Mouse (Mus musculus) hindbrain, embryonic 16.5 days (tissue): Measurements from ENCODE around the gene Spata20. TPM values are rescaled to one million over a fixed set of nuclear protein-coding genes. Genes with fewer than 3 reads are reported as not detected.

Source experiments
- ATAC-seq: fragments of 200-750 bp; cut with Nextera tagmentation; 2 replicates; pipeline ENCODE4 v1.8.0; 2017; ENCODE audit warnings: moderate TSS enrichment, moderate library complexity
- H3K27ac ChIP-seq: fragments of 300-500 bp; sonication (generic); 2 replicates; pipeline ENCODE4 v1.5.1; 2014; ENCODE audit warnings: low read depth, mild to moderate bottlenecking, control low read depth, low read length, moderate library complexity
- H3K27me3 ChIP-seq: fragments of 300-500 bp; sonication (generic); replicated peaks from 2 replicates; pipeline ENCODE4 v1.6.1; 2014; ENCODE audit warnings: low read length; ENCODE audit not compliant: control insufficient read depth, insufficient read depth
- H3K36me3 ChIP-seq: fragments of 300-500 bp; sonication (generic); 2 replicates; pipeline ENCODE4 v1.6.1; 2014; ENCODE audit warnings: mild to moderate bottlenecking, low read length, moderate library complexity, mixed read lengths; ENCODE audit not compliant: control insufficient read depth, insufficient read depth
- H3K4me1 ChIP-seq: fragments of 300-500 bp; sonication (generic); 2 replicates; pipeline ENCODE4 v1.6.1; 2014; ENCODE audit warnings: low read depth, low read length; ENCODE audit not compliant: control insufficient read depth, insufficient read depth
- H3K4me2 ChIP-seq: fragments of 300-500 bp; sonication (generic); 2 replicates; pipeline ENCODE4 v1.6.1; 2014; ENCODE audit warnings: mild to moderate bottlenecking, low read length, control low read depth, moderate library complexity
- H3K4me3 ChIP-seq: fragments of 300-500 bp; sonication (generic); 2 replicates; pipeline ENCODE4 v1.5.1; 2014; ENCODE audit warnings: mild to moderate bottlenecking, low read length, control low read depth, moderate library complexity
- H3K9ac ChIP-seq: fragments of 300-500 bp; sonication (generic); 2 replicates; pipeline ENCODE4 v1.6.1; 2014; ENCODE audit warnings: low read depth, mild to moderate bottlenecking, control low read depth, low read length, moderate library complexity
- H3K9me3 ChIP-seq: fragments of 300-500 bp; sonication (generic); 2 replicates; pipeline ENCODE4 v1.6.1; 2014; ENCODE audit warnings: mild to moderate bottlenecking, low read length, moderate library complexity; ENCODE audit not compliant: control insufficient read depth
- WGBS: fragments of 180-500 bp; shearing (Covaris S2); extraction: QIAGEN DNeasy Blood & Tissue Kit; methylation state at CpG from one replicate; pipeline ENCODE4 v1.1.7; 2014; 5-methylcytosine and 5-hydroxymethylcytosine counted together
- polyA plus RNA-seq: library from polyadenylated mRNA; unstranded; fragments of >200 nt; fragmentation: Nextera tagmentation; extraction: Ambion mirVana; gene quantifications from 2 replicates; pipeline ENCODE4 v1.2.1, GENCODE M21; 2015

Gene Spata20
- polyA plus RNA-seq, 1 experiment from 2014 or later = 0.64 TPM

DNA sequence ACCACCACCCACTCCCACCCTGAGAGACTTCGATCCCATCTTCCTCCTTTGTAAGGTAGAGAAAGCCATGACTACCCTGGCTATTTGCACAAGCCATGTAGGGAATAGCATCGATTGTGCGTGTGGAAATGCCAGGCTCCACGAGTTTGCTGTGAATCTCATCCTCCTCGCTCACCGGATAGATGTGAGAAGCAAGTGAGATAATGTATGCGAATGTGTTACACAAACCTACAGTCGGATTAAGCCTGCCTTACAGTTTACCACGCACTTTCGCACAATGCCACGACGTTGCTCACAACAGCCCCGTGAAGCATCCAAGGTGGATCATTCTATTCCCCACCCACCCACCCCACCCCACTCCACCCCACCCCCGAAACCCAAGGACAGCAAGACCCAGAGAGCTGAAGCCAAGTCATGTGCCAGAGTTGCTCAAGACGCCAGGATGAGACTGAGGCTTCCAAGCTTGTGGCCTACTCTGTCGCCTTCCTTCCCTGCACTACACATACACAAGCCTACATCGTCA lies 19.6 kb downstream of the Spata20 start:
- ATAC-seq = no peak
- no peak overlapping the region for H3K4me3 ChIP-seq
- H3K27ac ChIP-seq = no peak overlapping the region
- no peaks in the 10 kb centered on the region for H3K9me3 ChIP-seq
- no peaks in the 10 kb centered on the region for H3K27me3 ChIP-seq
- H3K9ac ChIP-seq = no peak overlapping the region
- peaks cover 5% of the 10 kb centered on the region; the same call in 1 of the 2 replicates for H3K36me3 ChIP-seq
- 84% methylated on average over 17 of the region's 17 CpGs for WGBS
- H3K4me1 ChIP-seq = peaks cover 58% of the 10 kb centered on the region
- no peak overlapping the region for H3K4me2 ChIP-seq

DNA sequence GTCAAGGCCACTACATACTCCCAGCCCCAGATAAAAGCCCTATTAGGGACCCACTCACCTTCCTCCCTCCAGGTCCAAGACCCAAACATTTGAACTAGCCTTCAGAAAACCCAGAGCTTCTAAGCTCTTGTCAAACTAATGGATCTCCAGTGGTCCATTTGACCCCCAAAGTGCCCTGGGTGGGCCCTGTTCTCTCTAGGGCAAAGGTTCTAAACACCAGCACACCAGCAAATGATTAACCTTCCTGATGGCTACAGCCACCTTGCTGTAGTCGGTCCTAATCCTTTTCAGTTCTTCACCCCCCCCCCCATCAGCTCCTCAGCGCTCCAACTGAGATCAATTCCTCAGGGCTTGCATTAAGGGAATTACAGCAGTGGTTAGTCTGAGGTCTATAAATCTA lies 21.8 kb downstream of the Spata20 start:
- no peak overlapping the region for H3K9ac ChIP-seq
- H3K27ac ChIP-seq = 0 out of 2 replicates have a peak overlapping the region, but pooled peaks have one; percentile 12

DNA sequence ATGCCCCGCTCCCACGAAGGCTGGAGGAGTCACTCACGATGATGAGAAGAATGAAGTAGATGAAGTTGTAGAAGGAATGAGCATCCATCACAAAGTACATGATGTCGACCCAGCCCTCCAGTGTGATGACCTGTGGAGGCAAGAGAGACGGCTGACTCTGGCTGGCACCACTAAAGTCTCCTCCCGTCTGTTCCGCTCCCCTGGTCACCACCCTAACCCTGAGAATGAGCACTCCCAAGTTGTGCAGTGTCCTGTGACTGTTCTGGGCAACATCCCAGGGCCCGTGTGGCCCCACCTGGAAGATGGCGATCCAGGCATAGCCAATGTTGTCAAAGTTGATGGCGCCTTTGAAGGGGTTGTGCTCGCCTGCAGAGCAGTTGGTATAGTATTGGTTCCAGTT lies 24.1 kb downstream of the Spata20 start:
- Histone ChIP-seq H3K4me3 (no peak overlapping the region), H3K4me1 (peaks cover 19% of the 10 kb centered on the region), H3K4me2 (no peak overlapping the region), H3K27me3 (no peaks in the 10 kb centered on the region), H3K9ac (no peak overlapping the region), H3K9me3 (no peaks in the 10 kb centered on the region), H3K36me3 (peaks cover 5% of the 10 kb centered on the region), H3K27ac (no peak overlapping the region)
- 93% methylated on average over 11 of the region's 11 CpGs for WGBS
- ATAC-seq = no peak

More for the DNA sequence above, 21.8 kb downstream of the Spata20 start:
- Histone ChIP-seq H3K4me2 (no peak overlapping the region), H3K36me3 (peaks cover 5% of the 10 kb centered on the region), H3K27me3 (no peaks in the 10 kb centered on the region), H3K4me1 (peaks cover 35% of the 10 kb centered on the region), H3K9me3 (no peaks in the 10 kb centered on the region), H3K4me3 (no peak overlapping the region)
- no peak for ATAC-seq
- WGBS = 12% methylated on average over 2 of the region's 2 CpGs

DNA sequence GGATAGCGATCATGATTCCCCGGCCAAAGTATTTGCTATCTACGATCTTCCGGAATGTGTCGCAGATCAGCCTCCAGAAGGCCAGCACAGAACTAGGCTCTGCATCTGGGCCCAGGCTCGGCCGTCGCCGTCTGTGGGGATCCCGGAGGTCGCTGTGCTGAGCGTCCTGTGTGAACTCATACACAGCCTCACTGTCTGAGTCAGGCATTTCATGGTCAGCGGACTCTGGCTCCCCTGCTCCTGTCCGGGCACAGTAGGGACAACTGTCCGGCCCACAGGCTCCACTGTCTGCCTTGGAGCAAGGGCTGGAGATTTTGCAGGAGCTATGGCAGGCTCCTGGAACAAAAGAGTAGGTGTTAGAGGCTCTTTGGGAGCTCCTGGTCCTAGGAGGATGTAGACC lies 29.0 kb downstream of the Spata20 start:
- Histone ChIP-seq H3K9me3 (no peaks in the 10 kb centered on the region), H3K4me1 (peaks cover 12% of the 10 kb centered on the region; the same call in 1 of the 2 replicates), H3K4me3 (no peak overlapping the region), H3K27me3 (no peaks in the 10 kb centered on the region), H3K9ac (peak overlapping the region; percentile 3; the same call in 1 of the 2 replicates), H3K36me3 (peaks cover 5% of the 10 kb centered on the region), H3K4me2 (no peak overlapping the region), H3K27ac (no peak overlapping the region)
- WGBS = 89% methylated on average over 15 of the region's 15 CpGs
- ATAC-seq = no peak

DNA sequence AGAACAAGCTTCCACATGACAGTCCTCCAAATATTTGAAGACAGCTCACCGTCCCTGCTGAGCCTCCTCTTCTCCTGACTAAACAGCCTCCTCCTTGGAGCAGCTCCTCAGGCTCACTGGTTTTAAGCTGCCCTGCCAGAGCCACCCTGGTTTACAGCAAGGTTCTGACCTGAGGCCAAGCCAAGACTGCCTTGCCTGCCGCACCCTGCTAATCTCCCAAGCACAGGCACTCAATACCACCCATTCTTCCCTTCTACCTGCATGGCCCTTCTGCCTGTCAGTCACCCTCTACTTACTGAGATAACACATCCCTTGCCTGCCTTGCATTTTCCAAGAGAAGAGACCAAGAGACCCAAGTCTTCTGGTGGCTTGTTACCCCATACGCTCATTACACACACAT lies 29.6 kb downstream of the Spata20 start:
- H3K36me3 ChIP-seq = no peaks in the 10 kb centered on the region; the same call in none of the 2 replicates
- H3K9me3 ChIP-seq = no peaks in the 10 kb centered on the region
- H3K4me1 ChIP-seq = peaks cover 12% of the 10 kb centered on the region; the same call in 1 of the 2 replicates
- no peak overlapping the region for H3K4me3 ChIP-seq
- H3K4me2 ChIP-seq = no peak overlapping the region
- WGBS = 74% methylated on average over 3 of the region's 3 CpGs
- H3K27me3 ChIP-seq = no peaks in the 10 kb centered on the region
- no peak overlapping the region for H3K27ac ChIP-seq
- ATAC-seq = no peak
- no peak overlapping the region for H3K9ac ChIP-seq

DNA sequence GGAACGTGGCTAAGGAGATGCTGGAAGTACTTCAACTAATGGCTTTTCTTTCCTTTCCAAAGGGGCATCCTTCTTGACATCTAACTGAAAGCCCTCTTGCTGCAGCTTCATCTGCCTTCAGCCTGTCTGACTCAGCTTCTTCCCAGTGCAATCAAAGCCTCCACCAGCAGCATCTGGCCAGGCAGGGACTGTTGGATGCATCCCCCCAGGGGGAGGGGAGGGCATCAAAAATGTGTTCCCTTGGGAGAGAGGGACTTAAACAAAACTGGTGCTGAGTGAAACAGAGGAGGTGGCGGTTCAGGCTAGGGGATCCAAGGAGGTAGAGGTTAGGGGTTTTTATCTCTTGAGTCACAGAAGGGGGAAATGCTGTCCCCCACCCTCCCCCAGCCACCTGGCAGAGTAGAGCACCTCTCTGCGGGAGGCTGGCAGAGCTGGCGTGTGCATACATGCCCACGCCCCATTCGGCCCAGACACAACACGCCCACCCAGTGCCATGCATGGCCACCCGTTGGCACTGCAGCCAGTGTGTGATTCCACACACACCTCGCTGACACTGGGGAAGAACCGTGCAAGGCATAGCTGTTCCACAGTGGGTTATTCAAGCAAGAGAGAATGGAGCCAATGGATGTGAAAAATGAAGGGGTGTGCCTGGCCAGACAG lies 30.7 kb downstream of the Spata20 start:
- H3K27ac ChIP-seq = no peak overlapping the region
- no peaks in the 10 kb centered on the region for H3K9me3 ChIP-seq
- H3K36me3 ChIP-seq = no peaks in the 10 kb centered on the region; the same call in none of the 2 replicates
- no peak overlapping the region for H3K4me2 ChIP-seq
- H3K4me3 ChIP-seq = no peak overlapping the region
- H3K4me1 ChIP-seq = peaks cover 14% of the 10 kb centered on the region
- ATAC-seq = no peak
- H3K27me3 ChIP-seq = no peaks in the 10 kb centered on the region
- H3K9ac ChIP-seq = 0 out of 2 replicates have a peak overlapping the region, but pooled peaks have one; percentile 9
- WGBS = 55% methylated on average over 10 of the region's 10 CpGs

DNA sequence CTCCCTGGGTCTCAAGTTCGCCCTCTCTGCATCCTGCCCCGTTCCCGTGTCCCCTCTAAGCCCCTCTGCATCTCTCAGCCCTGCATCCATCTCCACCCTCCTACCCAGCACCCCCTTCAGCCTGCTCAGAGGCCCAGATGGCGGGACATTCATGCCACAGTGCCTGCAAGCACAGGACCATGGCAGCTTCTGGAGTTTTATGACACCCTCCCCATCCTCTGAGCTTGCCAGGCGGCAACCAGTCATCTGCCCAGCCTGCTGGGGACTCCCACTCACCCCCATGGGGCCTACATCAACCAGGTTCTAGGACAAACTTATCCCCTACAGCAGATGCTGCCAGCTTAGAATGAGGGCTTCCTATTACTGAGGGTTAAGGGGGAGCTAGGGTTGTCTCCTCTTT lies 31.2 kb downstream of the Spata20 start:
- Histone ChIP-seq H3K27ac (no peak overlapping the region), H3K4me3 (no peak overlapping the region), H3K9ac (no peak overlapping the region), H3K36me3 (no peaks in the 10 kb centered on the region; the same call in none of the 2 replicates), H3K4me1 (peaks cover 20% of the 10 kb centered on the region), H3K9me3 (no peaks in the 10 kb centered on the region), H3K4me2 (no peak overlapping the region), H3K27me3 (no peaks in the 10 kb centered on the region)
- WGBS = 62% methylated on average over 5 of the region's 5 CpGs
- no peak for ATAC-seq

DNA sequence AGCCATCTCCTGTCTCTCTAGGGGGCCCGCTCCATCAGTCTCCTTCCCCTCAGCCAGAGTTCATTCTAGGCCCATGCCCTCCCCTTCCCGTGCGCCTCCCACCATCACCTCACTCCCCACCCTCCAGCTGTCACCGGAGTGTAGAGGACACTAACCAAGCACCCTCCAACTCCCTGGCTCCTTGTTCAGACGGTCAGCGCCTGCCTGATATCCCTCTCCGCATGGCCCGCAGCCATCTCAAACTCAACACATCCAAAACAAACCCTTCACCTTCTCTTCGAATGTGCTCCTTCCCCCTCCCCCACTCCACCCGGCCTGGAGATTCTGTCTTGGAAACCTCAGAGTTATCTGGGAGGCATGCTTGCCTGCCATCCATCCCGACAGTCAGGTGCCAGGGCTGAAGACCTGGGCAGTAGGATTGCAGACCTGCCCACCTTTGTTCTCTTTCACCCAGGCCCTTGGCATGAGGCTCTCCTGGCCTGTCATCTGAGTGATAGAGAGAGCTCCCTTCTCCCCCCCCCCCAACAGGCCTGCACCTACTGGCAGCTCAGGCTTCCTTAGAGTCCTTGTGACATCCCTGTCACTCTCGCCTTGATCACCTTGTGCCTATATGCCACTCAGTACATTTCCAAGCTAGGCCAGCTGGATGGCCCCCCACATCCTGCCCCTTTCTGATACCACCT lies 34.7 kb downstream of the Spata20 start:
- no peak overlapping the region for H3K9ac ChIP-seq
- H3K9me3 ChIP-seq = no peaks in the 10 kb centered on the region
- peaks cover 29% of the 10 kb centered on the region for H3K4me1 ChIP-seq
- no peak for ATAC-seq
- no peak overlapping the region for H3K27ac ChIP-seq
- no peak overlapping the region for H3K4me3 ChIP-seq
- H3K36me3 ChIP-seq = no peaks in the 10 kb centered on the region
- WGBS = 68% methylated on average over 12 of the region's 12 CpGs
- no peaks in the 10 kb centered on the region for H3K27me3 ChIP-seq
- no peak overlapping the region for H3K4me2 ChIP-seq

DNA sequence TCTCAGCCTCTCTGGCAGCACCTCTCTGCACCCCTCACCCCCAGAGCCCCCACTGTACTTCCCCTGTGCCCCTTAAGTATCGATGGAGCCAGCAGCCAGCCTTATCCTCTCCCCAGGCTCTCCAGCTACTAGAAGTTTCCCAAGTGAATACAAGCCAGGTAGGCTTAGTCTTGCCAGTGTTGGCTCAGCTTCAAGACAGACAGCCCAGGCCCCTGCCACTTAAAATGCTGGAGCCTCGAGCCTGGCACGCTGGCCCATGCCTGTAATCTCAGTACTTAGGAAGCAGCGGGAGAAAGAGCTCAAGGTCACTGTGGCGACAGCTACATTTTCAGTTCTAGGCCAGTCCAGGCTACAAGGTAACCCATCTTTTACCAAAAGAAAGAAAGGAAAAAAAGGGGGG lies 36.1 kb downstream of the Spata20 start:
- WGBS = 52% methylated on average over 5 of the region's 5 CpGs
- peaks cover 32% of the 10 kb centered on the region for H3K4me1 ChIP-seq

More for the DNA sequence above, 36.1 kb downstream of the Spata20 start:
- H3K4me2 ChIP-seq = no peak overlapping the region
- ATAC-seq = 0 out of 2 replicates have a peak, but pooled peaks have one; percentile 6
- H3K27ac ChIP-seq = peak overlapping the region; percentile 30; the same call in 1 of the 2 replicates
- H3K9ac ChIP-seq = no peak overlapping the region
- H3K9me3 ChIP-seq = no peaks in the 10 kb centered on the region
- no peaks in the 10 kb centered on the region for H3K36me3 ChIP-seq
- no peaks in the 10 kb centered on the region for H3K27me3 ChIP-seq
- H3K4me3 ChIP-seq = no peak overlapping the region
